Comparison of ENCODE assay signal across 8 mouse cellular contexts in the genomic region with DNA sequence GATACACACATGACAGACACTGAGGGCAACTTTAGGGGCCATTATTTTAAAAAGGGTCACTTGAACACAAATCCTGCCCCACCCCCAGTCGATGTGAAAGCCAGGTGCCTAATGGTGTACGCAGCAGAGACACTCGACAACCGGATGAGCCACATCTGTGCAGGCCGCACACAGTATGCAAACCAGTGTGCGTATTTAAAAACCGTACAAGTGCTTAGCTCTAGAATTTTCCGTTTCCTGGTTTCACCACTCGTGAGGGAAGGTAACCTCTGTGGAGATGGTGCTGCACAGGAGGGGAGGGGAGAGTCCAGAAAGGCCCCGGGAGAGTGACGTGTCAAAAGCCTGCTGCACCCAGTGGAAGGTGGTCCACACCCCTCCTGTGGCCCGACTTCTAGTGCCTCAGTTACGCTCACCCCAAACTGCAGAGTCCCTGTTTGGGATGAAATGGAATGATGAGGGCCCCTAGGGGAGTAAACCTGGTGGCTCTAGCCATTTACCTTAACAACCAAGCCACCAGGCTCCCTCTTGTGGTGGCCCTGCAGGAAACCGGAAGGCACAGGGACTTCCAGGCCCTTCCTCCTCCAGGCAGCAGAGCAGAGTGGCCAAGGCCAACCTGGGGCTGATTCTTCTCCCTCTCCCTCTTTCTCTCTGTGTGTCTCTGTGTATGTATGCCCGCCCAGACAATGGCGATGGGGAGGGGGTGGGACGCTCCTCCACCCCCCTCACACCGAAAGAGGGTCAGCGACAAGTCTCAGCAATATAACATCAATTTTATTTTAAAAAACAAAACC. TPM values are rescaled to one million over a fixed set of nuclear protein-coding genes. Genes with fewer than 3 reads are reported as not detected.
A peak's percentile ranks its signal among the peaks of the same experiment; 100 is the strongest.
DNase-seq lines count a peak whose midpoint lies in the region; ATAC-seq and TF ChIP-seq lines count a peak whose summit lies in the region.

No protein-coding gene starts in this region.

- no peak overlapping the region for H3K4me2 ChIP-seq in liver, postnatal 0 days (ENCODE audit: low read depth, low read length)

- H3K9ac ChIP-seq in liver, postnatal 0 days (replicated peaks) = no peak overlapping the region

- TF ChIP-seq POLR2A in bone marrow macrophage, adult 2 months (IDR thresholded peaks at IDR 0.05; ENCODE audit: borderline replicate concordance, low read depth, low read length) = no peak

- DNase-seq in heart, adult 11 months = peak; percentile 92
- DNase-seq in heart, adult 8-10 months (ENCODE audit: low spot score) = no peak
- DNase-seq in CD4-positive helper T cell, adult 2 months (ENCODE audit: low read depth, low spot score) = peak; percentile 71
- peak; percentile 64 for DNase-seq in liver, postnatal 0 days
- DNase-seq in yolk sac, embryonic 10.5 days (ENCODE audit: low spot score) = peak; percentile 44
- DNase-seq in layer of hippocampus, adult 18-20 months (ENCODE audit: low spot score in 2 of 2) = no peak
- no peak for DNase-seq in cerebellum, postnatal 4 days (ENCODE audit: low spot score in 2 of 2)

- peak; percentile 48 for TF ChIP-seq CTCF in bone marrow macrophage, adult 2 months (IDR thresholded peaks at IDR 0.05; ENCODE audit: low read depth, low read length)
- peak; percentile 72 for TF ChIP-seq CTCF in liver, postnatal 0 days (IDR thresholded peaks at IDR 0.05; ENCODE audit: low read depth)

- no peak overlapping the region for H3K27ac ChIP-seq in bone marrow macrophage, adult 2 months (ENCODE audit: insufficient read depth, low read depth, low read length)
- H3K27ac ChIP-seq in liver, postnatal 0 days (ENCODE audit: low read depth) = no peak overlapping the region

- H3K4me1 ChIP-seq in bone marrow macrophage, adult 2 months (ENCODE audit: control insufficient read depth, insufficient read depth, low read length) = peaks cover 24% of the 10 kb centered on the region
- H3K4me1 ChIP-seq in liver, postnatal 0 days (ENCODE audit: insufficient read depth) = peaks cover 10% of the 10 kb centered on the region

- no peaks in the 10 kb centered on the region for H3K9me3 ChIP-seq in liver, postnatal 0 days (ENCODE audit: low read length)

- WGBS in liver, postnatal 0 days (ENCODE audit: insufficient replicate concordance) = 69% methylated on average over 19 of the region's 19 CpGs

- no peak for ATAC-seq in liver, postnatal 0 days

- H3K27me3 ChIP-seq in liver, postnatal 0 days (ENCODE audit: insufficient read depth, low read length) = no peaks in the 10 kb centered on the region

- peaks cover 31% of the 10 kb centered on the region for H3K36me3 ChIP-seq in liver, postnatal 0 days (replicated peaks; ENCODE audit: insufficient read depth, low read length)

- TF ChIP-seq EP300 in liver, postnatal 0 days (IDR thresholded peaks at IDR 0.05; ENCODE audit: low read depth) = no peak

- no peak overlapping the region for H3K4me3 ChIP-seq in bone marrow macrophage, adult 2 months (ENCODE audit: insufficient read depth, low read length)
- no peak overlapping the region for H3K4me3 ChIP-seq in liver, postnatal 0 days (ENCODE audit: low read depth, low read length)

RNA-seq across cellular contexts. Expression of a gene that starts 1.6 kb away (rescaled TPM):
- total RNA-seq in heart, adult 8-10 months (2022) = 100 to 1,000 TPM; 124 to 157 (median 144) TPM
- 0.48 and 0.49 TPM in 2 replicates for polyA plus RNA-seq in bone marrow macrophage, adult 2 months (2012; ENCODE audit: insufficient read depth, insufficient read length, missing spikeins)
- 0.40 and 0.76 TPM in 2 replicates for polyA plus RNA-seq in liver, postnatal 0 days (2015; fragmentation: Nextera tagmentation; extraction: Ambion mirVana)
- 1 to 10 TPM; 4.1 to 4.2 TPM for total RNA-seq in layer of hippocampus, adult 18-20 months (2021)

RNA-seq across cellular contexts. Expression of a gene that starts 6.7 kb away (rescaled TPM):
- total RNA-seq in heart, adult 8-10 months (2022) = 10 to 100 TPM; 15.0 to 19.3 (median 16.5) TPM
- polyA plus RNA-seq in bone marrow macrophage, adult 2 months (2012; ENCODE audit: insufficient read depth, insufficient read length, missing spikeins) = 2.4 and 3.3 TPM in 2 replicates
- polyA plus RNA-seq in liver, postnatal 0 days (2015; fragmentation: Nextera tagmentation; extraction: Ambion mirVana) = 17.3 and 17.8 TPM in 2 replicates
- total RNA-seq in layer of hippocampus, adult 18-20 months (2021) = under 1 TPM; 0.32 to 0.51 TPM

RNA-seq across cellular contexts. Expression of a gene that starts 19.3 kb away (rescaled TPM):
- total RNA-seq in heart, adult 8-10 months (2022) = 100 to 1,000 TPM; 221 to 281 (median 251) TPM
- 60.2 and 65.0 TPM in 2 replicates for polyA plus RNA-seq in bone marrow macrophage, adult 2 months (2012; ENCODE audit: insufficient read depth, insufficient read length, missing spikeins)
- 1.5 and 1.8 TPM in 2 replicates for polyA plus RNA-seq in liver, postnatal 0 days (2015; fragmentation: Nextera tagmentation; extraction: Ambion mirVana)
- total RNA-seq in layer of hippocampus, adult 18-20 months (2021) = under 1 TPM; 0.61 to 0.74 TPM

RNA-seq across cellular contexts. Expression of a gene that starts 39.5 kb away (rescaled TPM):
- total RNA-seq in heart, adult 8-10 months (2022) = 100 to 1,000 TPM; 113 to 133 (median 117) TPM
- 56.0 and 62.1 TPM in 2 replicates for polyA plus RNA-seq in bone marrow macrophage, adult 2 months (2012; ENCODE audit: insufficient read depth, insufficient read length, missing spikeins)
- polyA plus RNA-seq in liver, postnatal 0 days (2015; fragmentation: Nextera tagmentation; extraction: Ambion mirVana) = 1.7 TPM in 2 replicates
- 10 to 100 TPM; 81.2 to 81.3 TPM for total RNA-seq in layer of hippocampus, adult 18-20 months (2021)

Comparison
In these comparisons a context has a peak if more than half of its experiments do, and no peak if none do; other contexts are left out.
1. DNase-seq: peak in heart, adult 11 months (single experiment), CD4-positive helper T cell, adult 2 months (single experiment), liver, postnatal 0 days (single experiment) and yolk sac, embryonic 10.5 days (single experiment); none in heart, adult 8-10 months (single experiment), layer of hippocampus, adult 18-20 months (0 of 2) and cerebellum, postnatal 4 days (0 of 2).
2. RNA of a gene that starts 1.6 kb away (total RNA-seq): 124 to 157 TPM in heart, adult 8-10 months; 4.1 to 4.2 TPM in layer of hippocampus, adult 18-20 months; every median in the first group is over 10 times any median in the second.
3. RNA of a gene that starts 6.7 kb away (total RNA-seq): 15.0 to 19.3 TPM in heart, adult 8-10 months; 0.32 to 0.51 TPM in layer of hippocampus, adult 18-20 months; every median in the first group is over 10 times any median in the second.
4. RNA of a gene that starts 19.3 kb away (total RNA-seq): 221 to 281 TPM in heart, adult 8-10 months; 0.61 to 0.74 TPM in layer of hippocampus, adult 18-20 months; every median in the first group is over 100 times any median in the second.